Mouse (Mus musculus): ENCODE results near the gene Palmd. TPM values are rescaled to one million over a fixed set of nuclear protein-coding genes. Genes with fewer than 3 reads are reported as not detected.

The Palmd gene
- polyA plus RNA-seq, 1 experiment = 7.9 TPM

DNA sequence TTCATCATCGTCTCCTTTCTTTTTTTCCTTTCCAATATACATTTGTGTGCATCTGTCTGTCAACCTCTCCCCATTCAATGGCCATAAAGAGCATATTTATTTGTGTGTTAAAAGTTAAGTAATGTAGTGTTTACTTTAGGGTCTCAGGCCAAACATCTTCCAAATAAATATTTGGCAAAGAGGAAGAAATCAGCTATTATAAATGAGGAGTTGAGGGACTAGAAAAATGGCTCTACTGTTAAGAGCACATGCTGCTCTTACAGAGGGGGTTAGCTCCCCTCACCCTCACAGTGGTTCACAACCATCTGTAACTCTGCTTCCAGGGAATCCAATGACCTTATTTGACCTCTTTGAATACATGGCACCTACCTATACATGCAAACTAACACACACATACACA, 35.6 kb downstream of the Palmd start:
- DNase-seq (ENCODE audit: low read depth) = no peak
- TF ChIP-seq POLR2A (IDR thresholded peaks at IDR 0.05; ENCODE audit: borderline replicate concordance, extremely low read depth, insufficient read depth, insufficient read length, poor library complexity, severe bottlenecking) (no peak), CTCF (IDR thresholded peaks at IDR 0.05; ENCODE audit: borderline replicate concordance, extremely low read depth, insufficient read depth, insufficient read length) (no peak)

DNA sequence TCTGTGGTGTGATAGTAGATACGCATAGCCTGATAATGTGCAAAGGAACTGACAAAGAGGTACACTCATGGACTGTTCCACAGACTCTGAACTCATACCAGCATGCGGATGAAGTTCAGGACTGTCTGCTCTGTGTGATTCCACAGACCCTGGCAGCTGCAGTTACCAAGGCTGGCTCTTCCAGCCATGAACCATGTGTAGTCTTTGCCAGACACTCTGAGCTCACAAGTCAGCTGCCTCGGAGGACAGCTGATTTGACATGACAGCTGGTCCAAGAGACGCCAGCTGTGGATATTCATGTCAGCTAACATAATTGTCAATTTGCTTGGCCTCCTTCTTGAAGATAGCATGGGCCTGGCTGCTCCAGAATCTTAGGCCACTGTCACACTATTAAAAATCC, 39.8 kb downstream of the Palmd start:
- DNase-seq (ENCODE audit: low read depth) = peak; percentile 31
- TF ChIP-seq CTCF (IDR thresholded peaks at IDR 0.05; ENCODE audit: borderline replicate concordance, extremely low read depth, insufficient read depth, insufficient read length) (no peak), POLR2A (IDR thresholded peaks at IDR 0.05; ENCODE audit: borderline replicate concordance, extremely low read depth, insufficient read depth, insufficient read length, poor library complexity, severe bottlenecking) (no peak)

DNA sequence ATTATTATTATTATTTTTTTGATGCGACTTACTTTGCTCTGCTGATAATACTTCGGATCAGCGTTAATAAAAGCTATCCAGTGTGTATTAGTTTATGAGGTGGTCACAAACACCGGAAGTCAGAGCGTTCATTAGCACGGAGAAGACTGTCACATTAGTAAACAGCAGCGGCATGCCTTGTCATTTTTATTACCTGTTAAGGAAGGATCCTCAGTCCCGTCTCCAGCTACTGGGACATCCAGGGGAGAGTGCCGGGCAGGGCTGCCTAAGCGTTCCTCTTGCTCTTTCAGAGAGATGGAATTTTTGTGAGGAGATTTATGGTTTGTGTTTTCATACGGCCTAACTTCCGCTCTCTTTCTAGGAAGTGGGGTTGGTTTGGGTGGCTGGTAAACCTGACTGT, 45.7 kb downstream of the Palmd start:
- no peak for TF ChIP-seq CTCF (IDR thresholded peaks at IDR 0.05; ENCODE audit: borderline replicate concordance, extremely low read depth, insufficient read depth, insufficient read length)
- no peak for TF ChIP-seq POLR2A (IDR thresholded peaks at IDR 0.05; ENCODE audit: borderline replicate concordance, extremely low read depth, insufficient read depth, insufficient read length, poor library complexity, severe bottlenecking)

DNA sequence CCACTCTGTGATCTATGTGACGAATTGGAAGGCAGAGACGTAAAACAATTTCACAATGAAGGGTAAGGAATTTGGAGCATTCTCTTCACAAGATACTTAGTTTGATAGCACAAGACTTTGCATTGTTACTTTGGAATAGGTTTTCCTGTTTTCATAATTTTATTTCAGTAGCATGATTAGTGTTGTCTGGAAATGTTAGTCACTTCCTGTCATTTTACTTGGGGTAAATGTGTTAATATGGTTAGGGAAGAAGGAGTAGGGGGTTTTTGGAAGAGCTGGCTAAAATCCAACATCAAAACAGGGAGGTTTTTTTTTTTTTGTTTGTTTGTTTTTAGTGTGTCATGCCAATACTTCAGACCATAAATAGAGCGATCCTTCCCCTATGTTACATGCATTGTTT, 47.3 kb downstream of the Palmd start:
- TF ChIP-seq CTCF (IDR thresholded peaks at IDR 0.05; ENCODE audit: borderline replicate concordance, extremely low read depth, insufficient read depth, insufficient read length) (no peak), POLR2A (IDR thresholded peaks at IDR 0.05; ENCODE audit: borderline replicate concordance, extremely low read depth, insufficient read depth, insufficient read length, poor library complexity, severe bottlenecking) (no peak)
- DNase-seq (ENCODE audit: low read depth) = no peak

More for the DNA sequence above, 45.7 kb downstream of the Palmd start:
- DNase-seq (ENCODE audit: low read depth) = no peak

DNA sequence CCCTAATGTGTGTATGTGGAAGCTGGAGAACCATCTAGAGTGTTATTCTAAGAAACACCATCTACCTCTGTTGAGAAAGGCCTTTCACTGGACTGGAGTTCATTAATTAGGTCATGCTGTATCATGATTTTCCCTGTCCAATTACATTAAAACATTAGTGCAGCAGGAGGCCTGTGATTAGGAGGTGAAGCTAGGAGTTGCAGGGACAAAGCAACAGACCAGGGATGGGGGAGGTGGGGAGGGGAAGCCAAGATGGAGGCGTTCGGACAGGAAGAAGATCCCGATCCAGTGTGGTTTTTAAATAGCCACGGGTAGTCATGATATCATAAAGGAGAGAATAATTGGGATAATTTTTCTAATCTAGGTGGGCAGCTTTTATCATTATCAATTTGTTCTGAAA, 51.8 kb downstream of the Palmd start:
- no peak for DNase-seq (ENCODE audit: low read depth)
- TF ChIP-seq CTCF (IDR thresholded peaks at IDR 0.05; ENCODE audit: borderline replicate concordance, extremely low read depth, insufficient read depth, insufficient read length) (no peak), POLR2A (IDR thresholded peaks at IDR 0.05; ENCODE audit: borderline replicate concordance, extremely low read depth, insufficient read depth, insufficient read length, poor library complexity, severe bottlenecking) (no peak)

DNA sequence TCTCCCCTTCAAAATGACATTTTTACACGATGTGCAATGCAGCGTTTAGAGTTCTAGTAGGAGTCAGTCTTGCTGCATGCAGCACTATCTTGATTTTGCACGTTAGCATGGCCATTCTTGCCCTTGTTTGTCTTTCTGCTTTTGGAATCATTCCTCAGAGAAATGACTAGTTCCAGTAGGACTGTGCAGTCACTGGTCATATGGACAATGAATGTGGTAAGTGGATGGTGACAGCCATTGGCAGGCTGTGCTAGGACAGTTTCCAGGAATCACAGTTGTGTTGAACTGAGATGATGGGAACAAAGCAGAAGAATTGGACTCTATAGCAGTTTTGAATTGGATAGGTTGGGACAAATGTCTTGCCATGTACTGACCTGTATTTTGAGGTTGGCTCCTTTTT, 53.9 kb downstream of the Palmd start:
- no peak for DNase-seq (ENCODE audit: low read depth)
- no peak for TF ChIP-seq POLR2A (IDR thresholded peaks at IDR 0.05; ENCODE audit: borderline replicate concordance, extremely low read depth, insufficient read depth, insufficient read length, poor library complexity, severe bottlenecking)
- TF ChIP-seq CTCF (IDR thresholded peaks at IDR 0.05; ENCODE audit: borderline replicate concordance, extremely low read depth, insufficient read depth, insufficient read length) = no peak

DNA sequence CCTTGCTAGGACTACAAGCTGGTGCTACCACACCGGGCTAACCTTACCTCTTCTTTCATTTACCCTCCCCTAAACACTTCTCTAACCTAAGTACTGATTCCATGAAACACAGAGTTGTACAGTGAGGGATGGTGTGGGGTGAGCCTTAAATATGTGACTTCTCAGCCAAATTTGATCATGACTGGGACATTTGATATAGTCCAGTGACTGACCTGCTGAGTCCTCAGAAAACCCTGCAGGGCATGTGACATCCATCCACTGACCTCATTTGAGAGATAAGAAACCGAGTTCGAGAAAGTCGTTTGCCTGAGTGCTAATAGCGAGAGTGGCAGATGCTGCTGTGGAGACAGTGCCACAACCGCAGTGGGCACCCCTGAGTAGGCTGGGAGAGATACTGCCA, 54.4 kb downstream of the Palmd start:
- DNase-seq (ENCODE audit: low read depth) = no peak
- TF ChIP-seq CTCF (IDR thresholded peaks at IDR 0.05; ENCODE audit: borderline replicate concordance, extremely low read depth, insufficient read depth, insufficient read length) (no peak), POLR2A (IDR thresholded peaks at IDR 0.05; ENCODE audit: borderline replicate concordance, extremely low read depth, insufficient read depth, insufficient read length, poor library complexity, severe bottlenecking) (no peak)

DNA sequence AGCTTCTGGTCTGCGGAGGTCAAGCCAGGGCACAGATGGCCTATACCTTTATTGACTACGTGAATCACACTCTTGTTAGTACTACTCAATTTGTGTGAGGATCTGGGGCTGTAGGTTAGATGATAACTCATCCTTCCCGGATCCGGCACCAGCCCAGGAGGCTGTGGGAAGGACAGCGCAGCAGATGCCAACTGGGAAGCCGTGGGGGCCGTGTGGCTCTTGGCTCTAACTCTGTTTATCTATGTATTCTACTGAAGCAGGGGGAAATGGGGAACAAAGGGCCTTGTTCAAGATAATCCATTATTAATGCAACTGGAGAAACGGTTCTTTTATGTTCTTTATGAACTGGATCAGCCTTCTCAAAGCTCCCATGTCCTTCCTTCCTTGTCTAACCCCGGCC, 62.2 kb downstream of the Palmd start:
- TF ChIP-seq POLR2A (IDR thresholded peaks at IDR 0.05; ENCODE audit: borderline replicate concordance, extremely low read depth, insufficient read depth, insufficient read length, poor library complexity, severe bottlenecking) (no peak), CTCF (IDR thresholded peaks at IDR 0.05; ENCODE audit: borderline replicate concordance, extremely low read depth, insufficient read depth, insufficient read length) (no peak)
- peak; percentile 25 for DNase-seq (ENCODE audit: low read depth)

DNA sequence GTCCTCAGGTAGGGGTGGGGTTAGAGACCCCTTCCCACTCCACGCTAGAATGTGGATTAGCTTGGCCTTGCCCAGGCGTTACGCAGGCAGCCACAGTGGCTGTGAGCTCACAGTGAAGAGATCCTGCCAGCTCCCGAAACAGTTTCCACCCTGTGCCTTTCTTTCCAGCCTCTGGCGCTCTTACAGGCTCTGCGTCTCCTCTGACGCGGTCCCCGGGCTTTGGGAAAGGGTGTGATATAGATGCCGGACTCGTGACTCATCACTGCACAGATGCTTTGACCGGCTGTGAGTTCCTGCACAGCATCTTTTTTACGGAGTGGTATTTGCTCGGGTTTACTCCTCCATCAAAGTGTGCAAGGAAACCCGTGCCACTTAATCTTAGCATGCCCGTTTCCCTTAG, 62.9 kb downstream of the Palmd start:
- DNase-seq (ENCODE audit: low read depth) = peak; percentile 32
- TF ChIP-seq CTCF (IDR thresholded peaks at IDR 0.05; ENCODE audit: borderline replicate concordance, extremely low read depth, insufficient read depth, insufficient read length) = no peak
- no peak for TF ChIP-seq POLR2A (IDR thresholded peaks at IDR 0.05; ENCODE audit: borderline replicate concordance, extremely low read depth, insufficient read depth, insufficient read length, poor library complexity, severe bottlenecking)

DNA sequence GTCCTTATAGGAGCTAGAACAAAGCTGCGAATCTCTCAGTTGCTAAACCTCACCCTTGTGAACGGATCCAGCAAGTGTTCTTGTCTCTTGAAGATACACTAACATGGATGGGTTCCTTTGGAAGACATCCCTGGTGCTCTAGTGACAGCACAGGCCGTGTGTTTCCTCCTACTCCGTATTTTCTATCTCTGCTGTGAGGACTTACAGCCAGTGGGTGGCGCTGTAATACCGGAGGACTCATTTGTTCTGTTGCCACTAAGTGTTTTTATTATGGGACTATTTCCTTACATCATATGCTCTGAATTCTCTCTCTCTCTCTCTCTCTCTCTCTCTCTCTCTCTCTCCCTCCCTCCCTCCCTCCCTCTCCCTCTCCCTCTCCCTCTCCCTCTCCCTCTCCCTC, 64.6 kb downstream of the Palmd start:
- DNase-seq (ENCODE audit: low read depth) = peak; percentile 91
- TF ChIP-seq CTCF (IDR thresholded peaks at IDR 0.05; ENCODE audit: borderline replicate concordance, extremely low read depth, insufficient read depth, insufficient read length) = peak; percentile 76; the same call in 1 of the 2 replicates
- TF ChIP-seq POLR2A (IDR thresholded peaks at IDR 0.05; ENCODE audit: borderline replicate concordance, extremely low read depth, insufficient read depth, insufficient read length, poor library complexity, severe bottlenecking) = no peak

DNA sequence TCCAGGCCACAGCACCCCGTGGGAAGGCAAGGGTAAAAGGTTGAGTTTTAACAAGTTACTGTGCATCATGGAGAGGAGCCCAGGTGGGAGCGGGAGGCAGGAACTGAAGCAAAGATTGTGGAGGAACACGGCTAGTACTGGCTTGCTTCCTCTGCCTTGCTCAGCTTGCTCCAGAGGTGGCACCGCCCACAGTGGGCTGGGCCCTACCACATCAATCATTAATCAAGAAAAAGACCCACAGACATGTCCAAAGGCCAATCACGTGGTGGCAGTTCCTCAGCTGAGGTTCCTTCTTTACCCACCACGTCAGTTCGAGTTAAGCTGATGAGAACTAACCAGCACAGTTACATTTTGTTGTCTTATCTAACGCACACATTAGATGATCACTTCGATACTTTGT, 75.9 kb downstream of the Palmd start:
- TF ChIP-seq CTCF (IDR thresholded peaks at IDR 0.05; ENCODE audit: borderline replicate concordance, extremely low read depth, insufficient read depth, insufficient read length) = no peak
- TF ChIP-seq POLR2A (IDR thresholded peaks at IDR 0.05; ENCODE audit: borderline replicate concordance, extremely low read depth, insufficient read depth, insufficient read length, poor library complexity, severe bottlenecking) = no peak
- DNase-seq (ENCODE audit: low read depth) = no peak

DNA sequence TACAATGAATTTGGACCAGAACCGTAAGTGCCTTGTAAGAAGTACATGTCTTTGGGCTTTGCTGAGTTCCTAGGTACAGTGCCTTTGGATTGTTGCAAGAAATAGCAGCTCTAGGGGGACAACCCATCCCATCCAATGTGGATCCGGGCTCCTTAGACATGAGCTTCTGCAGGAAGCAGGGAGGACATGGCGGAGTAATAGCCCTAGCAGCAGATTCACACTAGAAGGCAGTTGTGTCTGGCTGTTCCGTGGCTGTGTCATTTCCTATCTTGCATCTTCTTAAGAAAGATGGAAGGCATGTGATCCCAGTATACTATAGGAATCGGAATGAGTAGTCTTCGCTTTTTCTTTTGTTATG, 76.6 kb downstream of the Palmd start:
- TF ChIP-seq POLR2A (IDR thresholded peaks at IDR 0.05; ENCODE audit: borderline replicate concordance, extremely low read depth, insufficient read depth, insufficient read length, poor library complexity, severe bottlenecking) = no peak
- TF ChIP-seq CTCF (IDR thresholded peaks at IDR 0.05; ENCODE audit: borderline replicate concordance, extremely low read depth, insufficient read depth, insufficient read length) = no peak
- DNase-seq (ENCODE audit: low read depth) = no peak
